Mouse (Mus musculus) E14TG2a.4 (cell line): ENCODE results near the gene Bsg.

Experiments used
- CTCF ChIP-seq: conservative IDR thresholded peaks from 2 replicates; pipeline ENCODE4 v1.5.1; 2014; ENCODE audit warnings: low read length
- POU5F1 ChIP-seq: IDR thresholded peaks from 2 replicates; pipeline ENCODE4 v1.6.1; 2014; ENCODE audit warnings: low read length, borderline replicate concordance

GRCm38 (mm10) chr10:79700676-79701075, 3.6 kb upstream of the Bsg start:
- TF ChIP-seq CTCF (no peak), POU5F1 (no peak)
